Mouse (Mus musculus): ENCODE measurements at regions not wholly inside any gene's neighbourhood (a gene's known extent, or its start where the extent isn't known, plus 50 kb on each side); places are given as distances from the start of the nearest gene placed in this dataset.

DNA sequence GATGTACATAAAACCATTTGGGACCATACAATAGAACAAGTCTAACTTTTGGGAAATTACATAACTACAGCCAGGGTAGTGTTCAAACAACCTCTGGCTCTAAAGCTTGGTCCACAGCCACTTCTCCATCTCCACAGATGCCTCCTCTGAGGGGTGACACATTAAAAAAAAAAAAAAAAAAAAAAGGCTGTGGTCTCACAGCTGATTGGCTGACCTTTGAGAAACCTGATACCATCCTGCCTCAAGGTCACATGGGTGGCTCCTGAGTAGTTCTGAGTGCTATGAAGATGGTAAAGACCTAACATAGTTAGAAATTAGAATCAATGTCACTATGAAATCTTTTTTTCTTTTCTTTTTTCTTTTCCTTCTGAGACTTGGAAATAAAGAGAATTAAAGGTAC, 102.4 kb downstream of the Tmem182 start:
- no peak for DNase-seq (ENCODE audit: low read depth, low spot score)

DNA sequence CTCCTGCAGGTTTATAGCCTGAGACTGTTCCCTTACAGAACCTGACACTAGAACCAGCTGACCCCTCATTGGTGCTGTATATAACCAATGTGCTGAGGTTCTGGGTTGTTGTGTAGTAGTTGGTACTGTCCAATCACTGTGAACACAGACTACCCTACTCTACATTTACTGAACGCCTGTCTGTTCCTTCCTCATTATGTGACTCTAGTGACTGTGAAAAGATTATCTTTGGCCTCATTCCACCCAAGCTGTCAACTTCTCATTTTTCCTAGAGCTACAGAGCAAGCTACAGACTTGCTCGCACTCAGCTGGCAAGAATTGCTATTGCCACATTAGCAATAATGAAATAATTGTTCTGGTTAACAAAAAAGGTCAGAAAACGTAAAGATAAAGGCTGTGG, 108.2 kb downstream of the Tmem182 start:
- DNase-seq (ENCODE audit: low read depth, low spot score) = no peak
- 53% methylated on average over 3 of the region's 3 CpGs for WGBS

DNA sequence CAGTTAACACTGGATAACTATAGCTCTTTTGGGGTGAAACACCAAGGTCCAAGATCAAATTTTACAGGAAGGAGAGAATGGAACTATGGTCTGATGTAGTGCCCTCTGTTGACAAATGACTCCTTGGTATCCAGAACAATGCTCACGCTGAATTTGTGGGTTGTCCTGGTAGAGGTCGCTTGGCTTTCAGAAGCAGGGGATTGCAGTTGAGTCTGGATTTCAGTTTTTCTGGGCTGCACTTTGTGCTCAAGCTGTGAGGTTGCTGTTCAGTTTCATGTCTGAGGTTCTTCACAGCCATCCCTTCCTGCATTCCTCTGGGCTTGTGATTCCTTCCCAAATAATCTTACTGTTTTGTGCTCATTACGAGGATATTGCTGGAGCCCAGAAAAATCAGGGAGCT, 118.9 kb downstream of the Tmem182 start:
- 77% methylated on average over 3 of the region's 3 CpGs for WGBS
- no peak for DNase-seq (ENCODE audit: low read depth, low spot score)

DNA sequence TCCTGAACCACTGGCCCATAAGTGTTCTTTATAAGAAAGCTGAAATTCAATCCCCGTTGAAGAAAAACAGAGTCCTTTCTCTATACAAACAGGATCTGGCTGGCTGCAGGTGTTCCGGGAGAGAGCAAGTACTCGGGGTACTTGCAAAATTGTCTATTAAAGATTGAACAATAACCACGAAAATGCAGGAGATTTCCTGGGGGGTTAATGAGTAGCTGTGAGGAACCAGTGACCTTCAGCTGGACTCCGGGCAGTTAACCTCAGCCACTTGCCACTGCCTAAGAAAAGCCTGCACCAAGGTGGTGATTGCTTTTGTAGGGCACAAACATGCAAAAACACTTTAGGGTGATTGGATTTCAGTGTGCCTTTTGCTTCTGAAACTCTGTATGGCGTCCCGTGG, 119.4 kb downstream of the Tmem182 start:
- WGBS = 47% methylated on average over 7 of the region's 7 CpGs

DNA sequence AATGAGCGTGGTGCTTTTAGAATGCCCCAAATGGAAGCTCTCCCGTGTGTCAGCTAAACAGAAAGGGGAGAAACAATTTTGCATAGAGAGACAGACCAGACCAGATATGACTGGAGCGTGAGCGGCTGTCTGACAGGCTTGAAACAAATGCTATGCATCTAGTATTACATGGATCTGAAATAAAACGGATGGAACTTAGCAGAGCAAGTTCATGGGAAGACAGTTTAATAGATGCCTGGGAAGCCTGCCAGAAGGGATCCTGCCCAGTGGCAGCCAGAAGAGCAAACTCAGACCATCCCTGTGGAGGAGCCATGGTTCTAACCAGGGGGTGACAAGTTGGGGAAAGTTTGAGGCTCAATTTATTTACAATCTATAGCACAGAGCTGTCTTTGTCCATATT, 126.0 kb downstream of the Tmem182 start:
- DNase-seq (ENCODE audit: low read depth, low spot score) = no peak
- WGBS = 67% methylated on average over 5 of the region's 5 CpGs

More for the DNA sequence above, 119.4 kb downstream of the Tmem182 start:
- no peak for DNase-seq (ENCODE audit: low read depth, low spot score)

DNA sequence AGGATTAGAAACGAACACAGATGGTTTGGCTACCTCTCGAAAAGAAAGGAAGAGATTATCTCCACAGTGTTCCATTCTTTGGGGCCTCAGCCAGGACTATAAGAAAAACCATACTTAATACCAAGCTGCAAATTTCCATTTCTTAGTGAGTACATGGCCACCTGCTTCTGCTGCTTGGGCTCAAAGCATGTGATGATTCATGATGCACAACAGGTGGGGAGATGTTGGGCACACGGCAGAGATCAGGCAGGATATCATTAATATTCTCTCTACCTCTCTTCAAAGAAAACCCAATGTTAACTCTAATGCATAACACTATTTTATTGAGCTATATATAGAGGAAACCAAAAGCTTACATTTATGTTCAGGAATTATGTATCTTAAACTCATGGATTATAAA, 131.3 kb downstream of the Tmem182 start:
- 72% methylated on average over 3 of the region's 3 CpGs for WGBS
- no peak for DNase-seq (ENCODE audit: low read depth, low spot score)

DNA sequence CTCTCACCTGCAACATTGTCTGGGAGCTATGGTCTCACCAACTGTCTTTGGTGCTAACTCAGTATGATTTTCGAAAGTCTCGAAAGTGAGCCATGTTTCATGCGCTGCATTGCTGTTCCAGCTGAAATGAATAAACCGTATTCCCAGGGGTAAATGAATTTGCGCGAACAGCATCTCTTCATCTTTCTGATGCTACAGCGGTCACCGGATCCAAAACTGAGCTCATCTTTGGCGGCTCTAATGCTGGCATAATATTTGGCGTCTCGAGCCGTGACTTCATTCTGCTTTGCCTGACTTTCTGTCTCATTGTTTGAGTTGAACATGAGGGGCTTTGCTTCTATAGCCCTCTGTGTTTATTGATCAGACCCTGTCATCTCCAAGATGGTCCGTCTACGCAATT, 137.3 kb downstream of the Tmem182 start:
- no peak for DNase-seq (ENCODE audit: low read depth, low spot score)
- WGBS = 94% methylated on average over 14 of the region's 14 CpGs

DNA sequence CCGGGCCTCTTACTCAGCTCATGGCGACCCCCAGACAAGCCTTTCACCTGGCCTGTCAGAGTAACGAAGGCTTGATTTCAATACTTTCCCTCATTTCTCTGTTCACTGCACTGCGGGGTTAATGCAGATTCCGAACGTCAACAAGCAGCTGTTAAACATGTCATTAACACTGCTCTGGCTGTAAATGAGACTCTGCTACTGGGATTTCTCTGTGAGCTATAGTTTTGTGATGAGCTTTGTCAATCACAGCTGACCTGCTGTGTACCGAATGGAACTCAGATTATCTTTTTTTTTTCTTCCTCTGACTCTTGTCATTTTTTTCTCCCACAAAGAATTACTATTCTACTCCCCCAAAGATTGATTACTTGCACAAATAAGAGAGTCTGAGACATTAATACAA, 137.8 kb downstream of the Tmem182 start:
- DNase-seq (ENCODE audit: low read depth, low spot score) = no peak
- WGBS = 67% methylated on average over 7 of the region's 7 CpGs

DNA sequence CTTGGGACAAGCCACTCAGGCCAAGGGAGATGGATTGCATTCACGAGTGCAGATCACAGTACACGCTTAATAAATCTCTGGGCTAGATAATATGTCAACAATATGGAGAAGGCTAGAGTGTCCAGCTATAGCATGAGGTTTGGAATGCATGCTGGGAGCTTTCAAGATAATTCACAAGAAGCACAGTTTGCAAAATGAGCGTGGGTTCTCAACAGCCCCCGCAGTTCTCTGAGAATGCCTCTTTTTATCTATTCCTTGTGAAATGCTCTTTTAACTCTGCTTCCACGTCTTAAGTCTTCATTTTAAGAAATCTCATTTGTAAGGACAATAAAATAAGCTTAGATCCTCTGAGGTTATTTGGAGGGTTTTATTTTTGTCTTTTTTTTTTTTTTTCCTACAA, 145.2 kb downstream of the Tmem182 start:
- no peak for DNase-seq (ENCODE audit: low read depth, low spot score)
- WGBS = 81% methylated on average over 5 of the region's 5 CpGs

DNA sequence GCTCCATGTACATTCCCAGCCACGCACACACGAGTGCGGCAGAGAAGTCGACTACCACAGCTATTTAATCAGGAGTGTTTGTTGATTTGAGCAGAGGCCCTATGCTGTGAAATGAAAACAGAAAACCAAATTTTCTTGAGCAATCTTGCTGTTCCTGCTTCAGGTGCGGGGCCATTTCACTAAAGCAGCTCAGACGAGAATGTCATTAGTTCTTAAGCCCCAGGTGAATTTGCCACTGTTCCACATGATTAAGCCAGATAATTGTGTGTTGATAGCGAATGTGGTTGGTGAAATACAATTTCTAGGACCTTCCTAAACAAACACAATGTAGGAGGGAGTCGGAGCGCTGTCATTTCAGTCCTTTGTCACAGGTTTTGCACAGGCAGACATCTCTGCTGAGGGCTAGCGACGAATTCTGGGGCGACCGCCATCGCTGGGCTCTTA, 149.3 kb downstream of the Tmem182 start:
- no peak for DNase-seq (ENCODE audit: low read depth, low spot score)
- WGBS = 84% methylated on average over 14 of the region's 14 CpGs

DNA sequence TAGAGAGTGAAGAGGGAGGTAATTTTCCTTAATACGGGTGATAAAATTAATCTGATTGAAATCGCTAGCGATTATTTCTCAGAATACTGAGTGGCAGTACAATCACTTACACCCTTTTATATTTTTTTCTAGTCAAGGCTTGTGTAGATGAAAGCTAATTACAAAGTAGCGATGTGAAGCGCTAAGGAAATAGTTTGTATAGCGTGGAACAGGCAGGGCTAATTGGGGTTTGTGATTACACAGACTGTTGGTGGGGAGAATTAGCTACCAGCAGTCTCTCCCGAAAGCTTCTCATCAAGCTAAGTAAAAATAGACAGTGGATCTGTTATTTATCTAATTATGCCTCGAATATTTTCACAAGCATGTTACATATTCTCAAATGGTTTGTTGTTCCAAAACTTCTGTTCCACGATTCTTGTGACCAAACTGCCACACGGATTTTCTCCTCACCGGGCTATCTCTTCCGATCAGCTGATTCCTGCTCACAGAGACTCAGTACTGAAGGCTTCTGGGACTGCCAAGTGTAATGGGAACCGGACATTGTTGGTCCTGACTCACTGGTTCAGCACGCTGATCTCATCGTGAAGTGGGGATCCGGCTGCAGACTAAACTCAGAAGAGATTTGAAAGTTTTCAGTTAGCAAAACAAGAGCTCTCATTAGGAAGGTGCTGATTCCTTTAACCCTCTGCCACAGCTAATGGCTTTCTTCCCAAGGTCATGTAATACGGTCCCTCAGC, 162.5 kb downstream of the Tmem182 start:
- no peak for DNase-seq (ENCODE audit: low read depth, low spot score)
- 64% methylated on average over 17 of the region's 17 CpGs for WGBS

DNA sequence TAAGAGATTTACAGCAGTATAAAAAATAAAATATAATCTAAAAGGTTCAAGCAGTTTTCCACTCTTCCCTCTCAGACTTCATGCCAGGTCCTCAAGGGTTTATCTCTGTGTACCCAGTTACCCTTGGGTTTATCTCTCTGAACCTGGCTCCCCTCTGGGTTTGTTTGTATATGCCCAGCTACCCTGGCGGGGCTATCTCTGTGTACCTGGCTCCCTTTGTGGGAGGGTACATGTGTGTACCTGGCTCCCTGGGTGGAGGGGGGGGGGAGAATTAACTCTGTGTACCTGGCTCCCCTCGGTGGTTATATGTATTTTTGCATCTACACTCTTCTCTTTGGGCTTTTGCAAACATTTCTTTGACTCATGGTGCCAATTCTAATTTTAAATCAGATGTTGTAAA, 178.4 kb downstream of the Tmem182 start:
- WGBS = 30% methylated on average over 2 of the region's 2 CpGs

DNA sequence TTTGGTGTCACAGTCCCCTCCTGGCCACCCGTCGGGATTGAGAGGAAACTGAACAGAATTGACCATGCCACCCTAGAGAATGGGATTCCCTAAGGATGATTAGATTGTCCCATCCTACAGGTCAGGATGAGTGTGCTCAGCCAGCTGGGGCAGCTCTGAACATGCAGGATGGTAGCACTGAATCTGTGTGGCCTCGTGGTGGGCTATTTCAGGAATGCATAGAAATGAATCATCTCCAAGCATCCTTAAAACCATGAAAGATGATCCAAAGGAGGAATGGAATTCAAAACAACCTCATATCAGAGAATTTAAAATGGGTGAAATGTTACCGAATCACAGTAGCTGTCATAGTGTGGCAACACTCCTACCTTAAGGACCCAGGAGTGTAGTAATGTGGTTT, 187.9 kb downstream of the Tmem182 start:
- DNase-seq (ENCODE audit: low read depth, low spot score) = no peak
- WGBS = 80% methylated on average over 4 of the region's 4 CpGs

More for the DNA sequence above, 178.4 kb downstream of the Tmem182 start:
- no peak for DNase-seq (ENCODE audit: low read depth, low spot score)

DNA sequence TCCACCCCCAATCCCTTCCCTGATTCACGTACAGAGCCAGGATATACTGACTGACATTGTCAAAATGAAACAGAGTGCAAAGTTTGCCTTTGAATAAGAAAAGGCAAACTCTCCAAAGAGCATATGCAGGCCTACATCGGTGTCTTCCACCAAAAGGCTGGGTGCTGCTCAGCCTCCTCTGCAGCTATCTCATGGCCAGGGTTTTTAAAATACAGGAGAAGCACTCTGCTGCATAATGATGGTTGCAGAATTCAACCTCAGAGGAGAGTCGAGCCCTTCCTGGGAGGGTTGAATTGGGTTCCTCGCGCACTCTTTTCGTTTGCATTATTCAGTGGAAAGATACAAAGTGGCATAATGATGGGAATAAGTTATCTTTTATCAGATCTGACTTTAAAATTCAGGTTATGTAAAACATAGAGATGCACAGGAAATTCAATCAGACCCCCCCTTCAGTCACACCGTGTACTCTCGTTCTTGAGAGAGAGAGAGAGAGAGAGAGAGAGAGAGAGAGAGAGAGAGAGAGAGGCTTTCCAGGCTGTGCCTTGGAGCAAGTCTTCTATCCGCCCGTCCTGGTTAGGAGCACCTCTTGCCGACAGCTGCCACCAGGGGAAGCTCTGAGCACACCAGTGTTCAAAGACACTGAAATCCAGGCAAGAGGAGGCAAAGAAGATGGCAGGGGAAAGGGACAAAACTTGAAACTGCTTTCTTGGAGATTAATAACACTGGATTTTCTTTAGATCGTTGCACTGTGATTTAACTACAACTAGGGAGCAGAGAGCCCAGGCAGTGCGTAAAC, 196.0 kb downstream of the Tmem182 start:
- no peak for DNase-seq (ENCODE audit: low read depth, low spot score)
- WGBS = 55% methylated on average over 13 of the region's 13 CpGs

DNA sequence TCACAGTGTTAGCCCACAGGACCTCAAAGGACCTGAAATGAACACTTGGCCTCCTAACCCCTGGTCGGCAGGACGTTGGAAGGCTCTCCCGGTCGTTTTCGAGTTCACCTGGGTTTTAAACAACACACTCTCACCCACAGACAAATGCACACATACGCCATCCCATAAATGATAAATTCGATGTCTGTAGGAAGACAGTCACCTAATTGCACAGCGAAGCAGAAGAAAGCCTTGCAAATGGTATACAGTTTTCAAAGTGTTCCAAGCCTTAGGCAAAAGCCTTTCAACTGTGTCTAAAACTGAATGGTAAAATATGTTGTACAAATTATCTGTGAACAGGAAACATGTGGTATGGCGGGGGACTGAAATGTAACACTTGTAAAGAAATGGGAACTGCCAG, 196.6 kb downstream of the Tmem182 start:
- 63% methylated on average over 9 of the region's 9 CpGs for WGBS
- no peak for DNase-seq (ENCODE audit: low read depth, low spot score)

DNA sequence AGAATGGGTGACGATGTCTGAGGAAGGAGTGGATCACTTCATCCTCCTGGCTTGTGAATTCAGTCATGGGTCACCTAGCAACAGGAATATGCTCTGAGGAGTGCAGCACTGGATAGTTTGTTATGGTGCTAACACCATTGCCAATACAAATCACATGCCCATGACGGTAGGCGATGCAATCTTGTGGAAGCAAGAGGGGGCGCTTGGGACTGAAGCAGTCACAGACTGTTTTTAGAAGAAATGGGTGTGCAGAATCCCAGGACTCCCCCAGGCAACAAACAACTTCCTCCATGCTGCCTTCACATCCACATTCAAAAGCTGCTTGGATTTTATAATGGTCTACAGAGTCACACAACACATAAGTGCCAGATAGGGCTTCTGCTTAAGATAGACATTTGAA, 221.5 kb downstream of the Tmem182 start:
- 92% methylated on average over 4 of the region's 4 CpGs for WGBS
- DNase-seq (ENCODE audit: low read depth, low spot score) = no peak

DNA sequence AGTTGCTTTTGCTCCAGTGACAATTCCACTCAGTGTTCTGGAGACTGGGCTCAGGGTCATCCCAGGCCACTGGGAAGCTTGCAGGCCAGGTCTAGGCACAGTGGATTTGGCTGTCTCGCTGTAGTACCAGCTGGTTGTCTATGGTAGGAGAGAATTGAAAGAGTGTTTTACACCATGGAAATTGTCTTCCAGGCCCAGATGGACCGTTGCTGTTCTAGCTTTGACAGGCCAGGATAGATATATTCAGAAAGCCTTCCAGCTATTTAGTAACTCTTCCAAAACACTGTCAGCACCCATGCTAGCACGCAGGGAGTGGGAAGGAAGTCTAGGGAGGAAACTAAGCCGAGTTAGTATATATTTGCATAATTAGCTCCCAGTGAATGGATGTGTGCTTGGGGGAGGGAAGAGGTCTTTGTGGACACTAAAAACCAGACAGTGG, 222.2 kb downstream of the Tmem182 start:
- 52% methylated on average over 4 of the region's 4 CpGs for WGBS

DNA sequence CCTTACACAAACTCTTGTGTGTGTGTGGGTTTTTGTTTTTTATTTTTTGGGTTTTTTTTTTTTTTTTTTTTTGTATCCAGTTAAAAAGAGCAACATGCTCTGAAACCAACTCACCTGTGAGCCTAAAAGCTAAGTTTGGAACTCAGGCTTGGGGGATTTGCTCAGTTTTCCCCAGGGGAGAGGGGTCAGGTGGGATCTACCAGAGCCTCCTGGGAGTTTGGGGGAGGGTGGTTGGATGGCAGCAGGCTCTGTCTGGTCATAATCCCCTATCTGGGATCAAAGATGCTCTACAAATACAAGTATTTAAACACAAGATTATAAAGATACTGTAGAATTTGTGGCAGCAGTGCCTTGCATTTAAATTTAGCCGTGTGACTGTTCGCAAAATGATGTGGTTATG, 222.6 kb downstream of the Tmem182 start:
- no peak for DNase-seq (ENCODE audit: low read depth, low spot score)
- WGBS = 91% methylated on average over 2 of the region's 2 CpGs

More for the DNA sequence above, 222.2 kb downstream of the Tmem182 start:
- no peak for DNase-seq (ENCODE audit: low read depth, low spot score)

DNA sequence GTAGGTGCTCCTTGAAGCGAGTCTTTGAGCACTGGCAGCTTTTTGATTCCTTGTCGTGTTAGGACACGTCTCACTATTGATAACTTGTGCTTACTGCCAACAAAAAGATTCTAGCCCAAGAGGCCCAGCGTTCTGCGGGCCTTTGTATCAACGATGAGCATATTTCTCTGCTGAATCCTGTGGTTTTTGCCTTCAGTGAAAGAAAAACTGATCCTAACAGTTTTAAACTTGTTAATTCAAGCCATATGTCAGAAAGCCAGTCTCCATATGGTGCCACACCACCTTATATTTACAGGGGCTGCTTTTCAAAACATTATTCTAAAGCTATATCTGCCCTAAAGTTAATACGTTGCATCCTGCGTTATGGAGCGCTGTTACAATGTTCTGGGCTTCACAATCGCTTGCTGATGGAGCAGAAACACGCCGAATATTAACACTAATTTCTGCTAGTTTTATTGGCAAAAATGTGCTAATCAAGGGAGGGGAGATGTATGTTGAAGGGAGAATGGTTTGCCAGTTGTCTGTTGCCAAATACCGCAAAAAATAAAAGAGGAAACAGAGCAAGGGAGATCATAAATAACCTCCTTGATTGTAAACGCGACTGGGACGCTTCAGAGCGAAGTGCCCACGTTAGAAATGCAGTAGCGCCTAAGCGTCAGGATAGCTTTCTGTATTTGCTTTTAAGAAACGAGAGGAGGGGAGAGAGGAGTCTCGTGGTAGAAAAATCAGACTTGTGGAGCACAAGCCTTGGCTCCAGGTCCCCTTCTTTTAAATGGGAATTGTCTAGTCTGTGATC, 229.9 kb downstream of the Tmem182 start:
- DNase-seq (ENCODE audit: low read depth, low spot score) = no peak
- 57% methylated on average over 22 of the region's 22 CpGs for WGBS

DNA sequence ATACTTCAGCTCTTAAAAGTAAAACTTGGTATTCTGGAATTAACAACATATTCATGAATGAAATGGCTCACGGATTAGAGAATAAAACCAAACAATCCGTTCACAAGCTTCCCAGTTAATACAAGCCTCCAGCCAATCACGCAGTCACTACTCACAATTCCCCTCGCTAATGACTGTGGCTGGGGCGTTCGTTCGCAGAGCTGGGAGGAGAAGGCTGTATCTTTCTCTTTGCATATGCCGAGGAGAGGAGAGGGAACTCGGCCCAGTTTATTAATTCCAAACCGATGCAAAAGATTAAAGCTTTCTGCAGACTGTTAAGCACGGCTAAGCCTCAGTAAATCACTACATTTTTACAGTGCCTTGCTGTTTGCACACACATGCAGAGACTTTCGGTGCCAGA, 231.5 kb downstream of the Tmem182 start:
- 81% methylated on average over 12 of the region's 12 CpGs for WGBS
- DNase-seq (ENCODE audit: low read depth, low spot score) = no peak
